Mouse (Mus musculus) frontal cortex, adult 2 months (tissue): ENCODE results near the gene Pkp4. TPM values are rescaled to one million over a fixed set of nuclear protein-coding genes. Genes with fewer than 3 reads are reported as not detected.
"Not testable (repeated sequence)": the region's sequence is repeated elsewhere in the genome, so short reads cannot be mapped to it uniquely, and the experiment has no call there.

ENCODE experiments used
- DNase-seq, 2 experiments: peaks; one replicate each; pipeline ENCODE4 v3.0.0; 2022; ENCODE audit warnings: low spot score in 1 of 2; ENCODE audit errors: extremely low spot score in 1 of 2
- polyA plus RNA-seq: library from polyadenylated mRNA; depleted of rRNA; stranded (reverse); fragments of >200 nt; gene quantifications from 2 replicates; pipeline ENCODE4 v1.2.3, GENCODE M21; 2012

Pkp4 gene
- polyA plus RNA-seq, 1 experiment: 140 TPM

GRCm38 (mm10) chr2:59364156-59364842, 203.6 kb downstream of the Pkp4 start:
- no peak for DNase-seq

GRCm38 (mm10) chr2:59367191-59367590, 206.5 kb downstream of the Pkp4 start:
- no peak for DNase-seq

- no peak for DNase-seq
Measured at GRCm38 (mm10) chr2:59373113-59373512, 212.5 kb downstream of the Pkp4 start.

GRCm38 (mm10) chr2:59378096-59378495, 217.4 kb downstream of the Pkp4 start:
- DNase-seq: no peak

- DNase-seq: not testable (repeated sequence)
Measured at GRCm38 (mm10) chr2:59378861-59379260, 218.2 kb downstream of the Pkp4 start.

- no peak for DNase-seq
Measured at GRCm38 (mm10) chr2:59383231-59383630, 222.6 kb downstream of the Pkp4 start.

GRCm38 (mm10) chr2:59383852-59384776, 223.5 kb downstream of the Pkp4 start:
- no peak for DNase-seq

GRCm38 (mm10) chr2:59385211-59385935, 224.7 kb downstream of the Pkp4 start:
- no peak for DNase-seq

- no peak for DNase-seq
Measured at GRCm38 (mm10) chr2:59389971-59390370, 229.3 kb downstream of the Pkp4 start.

GRCm38 (mm10) chr2:59393177-59393576, 232.5 kb downstream of the Pkp4 start:
- no peak for DNase-seq

GRCm38 (mm10) chr2:59394651-59395050, 234.0 kb downstream of the Pkp4 start:
- no peak for DNase-seq

GRCm38 (mm10) chr2:59395160-59395650, 234.6 kb downstream of the Pkp4 start:
- not testable (repeated sequence) for DNase-seq

- no peak for DNase-seq
Measured at GRCm38 (mm10) chr2:59396555-59396954, 235.9 kb downstream of the Pkp4 start.

GRCm38 (mm10) chr2:59397531-59397930, 236.9 kb downstream of the Pkp4 start:
- DNase-seq: no peak

GRCm38 (mm10) chr2:59400901-59401378, 240.3 kb downstream of the Pkp4 start:
- DNase-seq: no peak

- DNase-seq: no peak
Measured at GRCm38 (mm10) chr2:59401841-59402461, 241.3 kb downstream of the Pkp4 start.

- DNase-seq: no peak
Measured at GRCm38 (mm10) chr2:59404022-59404421, 243.4 kb downstream of the Pkp4 start.
